Mouse (Mus musculus): ENCODE data around the gene Gm8113. TPM values are rescaled to one million over a fixed set of nuclear protein-coding genes. Genes with fewer than 3 reads are reported as not detected.

Gene Gm8113
- polyA plus RNA-seq (2017; shearing (Covaris generic)), result under 1 TPM; 0.12 to 0.33 TPM

GRCm38 (mm10) chr14:43924688-43925403 lies at the start of gene Gm8113:
Gene Gm8113 (plus strand): TSS chr14:43925390.

GRCm38 (mm10) chr14:43875417-43875816 lies 49.8 kb upstream of the Gm8113 start, which contains the start of gene Ear1:
Gene Ear1 (minus strand): TSS chr14:43875517.

GRCm38 (mm10) chr14:43923459-43923858 lies 1.7 kb upstream of the Gm8113 start, which contains the start of gene Ear10:
Gene Ear10 (minus strand): TSS chr14:43923559.

GRCm38 (mm10) chr14:43956769-43957168 lies 31.6 kb downstream of the Gm8113 start, which contains the start of gene Ang5:
Gene Ang5 (plus strand): TSS chr14:43957069.

Other genes starting within 250 kb of the Gm8113 start
- gene Gm8165, start 248.2 kb upstream of the Gm8113 start, polyA plus RNA-seq (2017; shearing (Covaris generic)), result under 1 TPM in 1 of 2 experiments, not detected in 1; 0.51 TPM
- gene Gm7324, start 227.6 kb upstream of the Gm8113 start, polyA plus RNA-seq (2017; shearing (Covaris generic)), result 10 to 100 TPM in 1 of 2 experiments, 1 to 10 TPM in 1; 1.7 to 11.6 TPM
- gene Gm16506, start 197.9 kb upstream of the Gm8113 start, polyA plus RNA-seq (2017; shearing (Covaris generic)), result not detected
- not detected for gene Gm6526, start 177.5 kb upstream of the Gm8113 start, polyA plus RNA-seq (2017; shearing (Covaris generic))
- gene Gm8180, start 140.6 kb upstream of the Gm8113 start, polyA plus RNA-seq (2017; shearing (Covaris generic)), result not detected
- gene Ear1, start 49.9 kb upstream of the Gm8113 start, polyA plus RNA-seq (2017; shearing (Covaris generic)), result not detected
- not detected for gene Ear10, start 1.8 kb upstream of the Gm8113 start, polyA plus RNA-seq (2017; shearing (Covaris generic))
- gene Ang5, start 31.7 kb downstream of the Gm8113 start, polyA plus RNA-seq (2017; shearing (Covaris generic)), result not detected
- not detected for gene Ang6, start 76.9 kb downstream of the Gm8113 start, polyA plus RNA-seq (2017; shearing (Covaris generic))
- gene Ear2, start 177.3 kb downstream of the Gm8113 start, polyA plus RNA-seq (2017; shearing (Covaris generic)), result 1 to 10 TPM in 1 of 2 experiments, not detected in 1; 4.4 TPM
- gene Gm3327, start 198.5 kb downstream of the Gm8113 start, polyA plus RNA-seq (2017; shearing (Covaris generic)), result not detected

Measured in inflammation-experienced regulatory T-cells (primary cell).